Mouse (Mus musculus) kidney, adult 2 months (tissue): ENCODE measurements around the gene Lztfl1. TPM values are rescaled to one million over a fixed set of nuclear protein-coding genes. Genes with fewer than 3 reads are reported as not detected.
"Not testable (repeated sequence)": the region's sequence is repeated elsewhere in the genome, so short reads cannot be mapped to it uniquely, and the experiment has no call there.

Experiments
- DNase-seq: peaks from one replicate; pipeline ENCODE4 v3.0.0; 2021
- H3K27ac ChIP-seq: fragments of 200-500 bp; 2 replicates; pipeline ENCODE4 v1.5.1; 2012; ENCODE audit warnings: low read depth, low read length, control low read depth, inconsistent platforms; ENCODE audit not compliant: insufficient read depth
- H3K27me3 ChIP-seq: fragments of 200-500 bp; replicated peaks from 2 replicates; pipeline ENCODE4 v1.6.1; 2012; ENCODE audit warnings: mild to moderate bottlenecking, moderate library complexity, low read length, inconsistent platforms; ENCODE audit not compliant: control insufficient read depth, insufficient read depth
- H3K36me3 ChIP-seq: fragments of 200-500 bp; 2 replicates; pipeline ENCODE4 v1.6.1; 2012; ENCODE audit warnings: mild to moderate bottlenecking, moderate library complexity, low read length, inconsistent platforms; ENCODE audit not compliant: control insufficient read depth, insufficient read depth
- H3K4me1 ChIP-seq: fragments of 200-500 bp; 2 replicates; pipeline ENCODE4 v1.6.1; 2011; ENCODE audit warnings: low read length; ENCODE audit not compliant: control insufficient read depth, insufficient read depth
- H3K4me3 ChIP-seq: fragments of 200-500 bp; 2 replicates; pipeline ENCODE4 v1.5.1; 2011; ENCODE audit warnings: mild to moderate bottlenecking, low read depth, low read length, control low read depth; ENCODE audit not compliant: insufficient read depth
- CTCF ChIP-seq: fragments of 200-500 bp; conservative IDR thresholded peaks from 2 replicates; pipeline ENCODE4 v1.5.1; 2011; ENCODE audit warnings: low read depth, mild to moderate bottlenecking, control low read depth, low read length, moderate library complexity, mixed read lengths; ENCODE audit not compliant: insufficient read depth, insufficient read length
- POLR2A ChIP-seq: fragments of 200-500 bp; IDR thresholded peaks from one replicate; pipeline ENCODE4 v1.6.1; 2011; ENCODE audit warnings: low read depth, low read length, control low read depth
- WGBS: fragments of 180-500 bp; shearing (Covaris S2); methylation state at CpG from one replicate; pipeline ENCODE4 v1.1.7; 2018; 5-methylcytosine and 5-hydroxymethylcytosine counted together
- polyA plus RNA-seq: library from polyadenylated mRNA; depleted of rRNA; stranded (reverse); fragments of >200 nt; gene quantifications from 2 replicates; pipeline ENCODE4 v1.2.3, GENCODE M21; 2012

The Lztfl1 gene
- polyA plus RNA-seq, 1 experiment: 5.3 TPM

DNA sequence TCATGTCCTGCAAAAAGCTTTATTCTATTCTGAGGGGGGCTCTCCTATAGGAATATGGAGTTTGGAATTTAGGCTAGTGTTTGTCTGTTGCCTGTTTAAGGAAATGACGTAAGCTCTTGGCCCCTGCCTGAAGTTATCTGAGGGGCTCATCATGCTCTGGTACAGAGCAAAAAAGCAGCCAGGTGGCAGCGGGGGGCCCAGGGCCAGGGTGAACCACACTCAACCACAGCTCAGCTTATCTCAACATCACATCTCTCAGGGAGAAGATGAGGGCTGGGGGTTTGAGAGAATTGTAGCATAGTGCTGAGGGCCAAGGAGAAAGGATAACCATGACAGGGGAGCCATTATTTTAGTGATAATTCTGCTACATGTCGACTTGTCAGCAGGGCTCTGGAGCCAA, 39.3 kb upstream of the Lztfl1 start:
- no peak overlapping the region for H3K4me3 ChIP-seq
- H3K36me3 ChIP-seq: no peaks in the 10 kb centered on the region
- H3K27ac ChIP-seq: no peak overlapping the region
- TF ChIP-seq CTCF (no peak), POLR2A (no peak)
- no peaks in the 10 kb centered on the region for H3K4me1 ChIP-seq
- no peaks in the 10 kb centered on the region for H3K27me3 ChIP-seq
- WGBS: 82% methylated on average over 3 of the region's 3 CpGs
- no peak for DNase-seq

DNA sequence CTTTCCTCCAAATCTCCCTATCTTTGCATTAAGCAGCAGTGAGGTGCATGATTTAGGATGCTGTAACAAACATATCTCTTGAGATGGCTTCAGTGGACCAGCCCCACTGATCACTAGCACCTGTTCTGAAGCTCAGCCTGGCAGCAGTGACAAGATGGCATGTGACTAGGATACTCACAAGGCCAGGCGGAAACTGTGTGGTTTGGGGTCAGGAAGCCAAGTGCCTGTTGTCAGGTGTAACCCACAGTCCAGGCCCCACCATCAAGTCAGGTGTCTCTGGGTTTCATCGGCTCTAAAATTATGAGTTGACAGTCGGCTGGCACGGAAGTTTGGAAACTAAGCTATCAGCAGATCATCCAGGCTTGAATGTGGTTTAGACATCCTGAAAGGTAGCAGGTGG, 36.8 kb upstream of the Lztfl1 start:
- no peak for DNase-seq
- H3K27ac ChIP-seq: no peak overlapping the region
- TF ChIP-seq POLR2A: no peak
- TF ChIP-seq CTCF: no peak
- H3K36me3 ChIP-seq: no peaks in the 10 kb centered on the region
- H3K27me3 ChIP-seq: no peaks in the 10 kb centered on the region
- H3K4me3 ChIP-seq: no peak overlapping the region
- 75% methylated on average over 4 of the region's 4 CpGs for WGBS
- H3K4me1 ChIP-seq: no peaks in the 10 kb centered on the region

DNA sequence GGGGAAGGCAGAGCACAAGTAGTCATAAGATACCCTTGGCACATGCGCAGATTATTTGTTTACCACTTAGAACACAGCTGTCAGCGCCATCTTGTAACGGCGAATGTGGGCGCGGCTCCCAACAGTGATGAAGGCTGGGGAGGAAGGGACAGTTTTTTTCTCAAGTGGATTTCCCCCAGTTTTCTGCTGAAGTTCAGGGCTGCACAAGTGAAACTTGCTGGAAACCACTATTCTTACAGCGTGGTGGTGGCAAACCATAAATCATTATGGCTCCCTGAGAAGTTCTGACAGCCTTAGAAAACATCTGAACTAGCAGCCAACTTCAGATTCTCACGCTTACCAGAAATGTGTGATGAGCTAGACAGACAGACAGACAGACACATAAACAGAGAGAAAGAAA, 32.2 kb upstream of the Lztfl1 start:
- 87% methylated on average over 8 of the region's 8 CpGs for WGBS
- H3K4me1 ChIP-seq, H3K27me3 ChIP-seq, H3K27ac ChIP-seq, DNase-seq, H3K36me3 ChIP-seq, H3K4me3 ChIP-seq: not testable (repeated sequence)

DNA sequence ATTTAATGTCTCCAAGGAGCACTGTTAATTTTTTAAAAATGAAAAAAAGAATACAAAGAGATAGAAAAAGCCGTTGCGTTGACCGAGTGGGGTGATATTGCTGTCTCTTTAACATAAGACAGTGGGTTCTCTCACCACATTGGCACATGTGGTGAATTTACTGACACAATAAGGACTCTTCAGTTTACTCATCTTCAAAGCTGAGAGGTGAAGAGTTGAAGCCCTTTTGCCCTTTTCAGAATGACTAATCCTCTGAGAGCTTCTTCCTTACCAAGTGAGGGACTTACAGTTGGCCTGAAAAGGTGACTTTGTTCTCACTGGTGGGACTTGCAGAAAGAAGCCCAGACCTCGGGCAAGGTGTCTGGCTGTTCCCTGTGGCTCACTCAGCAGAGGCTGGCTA, 23.3 kb upstream of the Lztfl1 start:
- Histone ChIP-seq H3K27ac (no peak overlapping the region), H3K4me1 (no peaks in the 10 kb centered on the region), H3K4me3 (no peak overlapping the region), H3K27me3 (no peaks in the 10 kb centered on the region), H3K36me3 (no peaks in the 10 kb centered on the region)
- 89% methylated on average over 4 of the region's 4 CpGs for WGBS
- no peak for DNase-seq
- TF ChIP-seq POLR2A (no peak), CTCF (no peak)

DNA sequence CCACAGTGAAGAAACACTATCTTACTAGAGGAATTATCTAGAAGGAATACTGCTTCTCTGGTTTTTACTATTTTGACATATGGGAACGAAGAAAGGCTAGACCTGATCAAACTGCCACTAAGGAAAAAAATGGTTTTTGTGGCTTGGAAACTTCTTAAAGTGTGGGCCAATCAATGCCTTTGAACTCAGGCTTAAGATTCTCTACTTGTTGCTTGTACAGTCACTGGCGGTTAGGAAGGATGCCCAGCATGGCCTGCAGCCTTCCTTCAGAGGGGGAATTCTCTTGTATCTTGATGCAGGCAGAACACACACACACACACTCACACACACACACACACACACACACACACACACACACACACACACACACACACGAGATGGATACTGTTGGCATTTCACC, 16.6 kb upstream of the Lztfl1 start:
- Histone ChIP-seq H3K36me3 (no peaks in the 10 kb centered on the region), H3K27me3 (no peaks in the 10 kb centered on the region), H3K4me3 (no peak overlapping the region), H3K4me1 (no peaks in the 10 kb centered on the region), H3K27ac (no peak overlapping the region)
- no peak for DNase-seq
- TF ChIP-seq CTCF: no peak
- TF ChIP-seq POLR2A: no peak
- WGBS: 80% methylated on average over 3 of the region's 3 CpGs

DNA sequence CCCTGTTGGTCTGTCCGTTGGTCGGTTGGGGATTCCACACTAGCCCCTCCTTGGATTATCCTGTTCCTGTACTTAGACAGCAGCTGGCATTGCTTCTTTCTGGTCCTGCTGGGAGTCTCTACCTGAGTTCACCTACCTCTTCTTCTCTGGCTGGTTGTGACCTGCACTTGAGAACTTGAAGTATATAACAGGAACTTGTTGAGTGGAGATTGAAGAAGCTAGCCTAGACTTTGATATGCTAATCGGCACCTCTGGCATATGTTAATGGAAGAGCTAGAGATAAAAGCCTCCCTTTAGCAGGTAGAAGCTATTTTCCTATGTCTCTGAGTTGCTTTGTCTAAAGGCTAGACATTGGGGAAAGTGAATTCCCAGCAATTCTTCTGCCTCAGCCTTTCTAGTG, 13.8 kb upstream of the Lztfl1 start:
- DNase-seq: no peak
- H3K36me3 ChIP-seq: no peaks in the 10 kb centered on the region
- TF ChIP-seq CTCF (no peak), POLR2A (no peak)
- no peaks in the 10 kb centered on the region for H3K27me3 ChIP-seq
- H3K4me1 ChIP-seq: no peaks in the 10 kb centered on the region
- no peak overlapping the region for H3K27ac ChIP-seq
- 82% methylated on average over 3 of the region's 3 CpGs for WGBS
- no peak overlapping the region for H3K4me3 ChIP-seq

DNA sequence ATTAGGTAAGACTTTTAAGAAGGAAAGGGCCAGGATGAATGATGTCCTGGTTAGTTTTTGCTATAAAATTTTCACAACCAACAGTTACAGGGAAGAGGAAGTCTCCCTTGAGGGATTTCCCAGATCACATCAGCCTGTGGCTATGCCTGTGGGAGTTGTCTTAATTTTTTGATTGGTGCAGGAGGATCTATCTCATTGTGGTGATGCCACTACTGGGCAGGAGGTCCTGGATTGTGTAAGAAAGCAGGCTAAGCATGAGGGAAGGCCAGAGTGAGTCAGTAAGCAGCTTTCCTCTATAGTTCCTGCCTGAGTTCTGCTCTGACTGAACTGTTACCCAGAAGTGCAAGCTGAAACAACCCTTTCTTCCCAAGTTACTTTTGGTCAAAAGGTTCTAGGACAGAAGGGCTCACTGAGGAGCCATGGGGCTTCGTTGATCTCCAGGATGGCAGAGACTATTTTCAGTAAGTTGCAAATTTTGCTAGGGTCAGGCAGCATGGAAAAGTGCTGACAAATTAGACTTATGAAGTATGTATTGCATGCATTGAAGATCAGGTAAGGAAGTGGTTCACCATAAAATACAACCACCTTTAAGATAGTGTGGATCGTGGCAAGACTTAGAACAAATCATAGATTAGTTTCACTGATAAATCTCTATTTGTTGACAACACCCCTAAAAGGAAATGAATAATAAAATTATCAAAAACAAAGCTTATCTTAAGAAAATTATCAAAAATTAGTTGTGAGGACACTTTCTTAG, 5.4 kb upstream of the Lztfl1 start:
- TF ChIP-seq CTCF: no peak
- no peak for TF ChIP-seq POLR2A
- Histone ChIP-seq H3K27ac (no peak overlapping the region), H3K4me1 (no peaks in the 10 kb centered on the region), H3K27me3 (no peaks in the 10 kb centered on the region), H3K4me3 (no peak overlapping the region), H3K36me3 (no peaks in the 10 kb centered on the region)
- DNase-seq: no peak
- WGBS: 76% methylated on average over 2 of the region's 2 CpGs
